Mouse (Mus musculus) erythroblast, embryonic 14.5 days (primary cell): ENCODE measurements around the gene Sugp2.

ENCODE experiments used
- GATA1 ChIP-seq: IDR thresholded peaks from 2 replicates; pipeline ENCODE4 v1.6.1; 2012; ENCODE audit warnings: low read length, inconsistent platforms, mixed read lengths
- TAL1 ChIP-seq: IDR thresholded peaks from 3 replicates; pipeline ENCODE4 v1.6.1; 2012; ENCODE audit warnings: low read length, inconsistent platforms, mixed read lengths

- no peak for TF ChIP-seq TAL1
- no peak for TF ChIP-seq GATA1
These were observed 40.3 kb downstream of the Sugp2 start for GRCm38 (mm10) chr8:70274350-70274749.
